Mouse (Mus musculus) CD4-positive helper T cell, adult 2 months (primary cell): Measurements from ENCODE around the gene Slco1b2.
"Not testable (repeated sequence)": the region's sequence is repeated elsewhere in the genome, so short reads cannot be mapped to it uniquely, and the experiment has no call there.

Experiments
- DNase-seq: peaks from one replicate; pipeline ENCODE4 v3.0.0-alpha.2; 2012; ENCODE audit warnings: low read depth, missing footprints, low spot score

Gene Slco1b2

GRCm38 (mm10) chr6:141629291-141629690 is at the start of gene Slco1b2:
Gene Slco1b2 (plus strand): TSS chr6:141629518.
- no peak for DNase-seq

- DNase-seq, result no peak
Measured at GRCm38 (mm10) chr6:141584791-141585403, 44.4 kb upstream of the Slco1b2 start.

GRCm38 (mm10) chr6:141590002-141590401 is 39.3 kb upstream of the Slco1b2 start:
- DNase-seq, result no peak

- DNase-seq, result not testable (repeated sequence)
Measured at GRCm38 (mm10) chr6:141590598-141591200, 38.6 kb upstream of the Slco1b2 start.

- no peak for DNase-seq
Measured at GRCm38 (mm10) chr6:141596081-141596480, 33.2 kb upstream of the Slco1b2 start.

GRCm38 (mm10) chr6:141597037-141597436 is 32.3 kb upstream of the Slco1b2 start:
- no peak for DNase-seq

GRCm38 (mm10) chr6:141600940-141601339 is 28.4 kb upstream of the Slco1b2 start:
- DNase-seq, result no peak

GRCm38 (mm10) chr6:141610702-141611260 is 18.5 kb upstream of the Slco1b2 start:
- no peak for DNase-seq

GRCm38 (mm10) chr6:141614017-141614416 is 15.3 kb upstream of the Slco1b2 start:
- DNase-seq, result no peak

- no peak for DNase-seq
Measured at GRCm38 (mm10) chr6:141615348-141615747, 14.0 kb upstream of the Slco1b2 start.

- DNase-seq, result no peak
Measured at GRCm38 (mm10) chr6:141632935-141633334, 3.6 kb downstream of the Slco1b2 start.

GRCm38 (mm10) chr6:141635250-141635649 is 5.9 kb downstream of the Slco1b2 start:
- no peak for DNase-seq

GRCm38 (mm10) chr6:141640639-141641038 is 11.3 kb downstream of the Slco1b2 start:
- DNase-seq, result no peak

GRCm38 (mm10) chr6:141687008-141687407 is 57.7 kb downstream of the Slco1b2 start:
- DNase-seq, result no peak

GRCm38 (mm10) chr6:141691246-141691645 is 61.9 kb downstream of the Slco1b2 start:
- no peak for DNase-seq
